Comparison of ENCODE assay signal across 13 mouse cellular contexts in genomic region chr10:93357162-93357561, GRCm38 (mm10).
"Had no signal": no experiment of that assay in that cellular context is flagged by ENCODE, and none has a peak within 500 bp of the region (broad histone marks: within the 10 kb centered on the region; RNA-seq: fewer than 3 reads in every experiment).

No protein-coding gene starts in this region.

- H3K36me3 ChIP-seq: limb, embryonic 15.5 days; liver, embryonic 12.5 days; midbrain, embryonic 15.5 days; neural tube, embryonic 13.5 days had no signal

- ATAC-seq: liver, embryonic 12.5 days; midbrain, embryonic 15.5 days had no signal

- H3K27me3 ChIP-seq: limb, embryonic 15.5 days; liver, embryonic 12.5 days; midbrain, embryonic 15.5 days; neural tube, embryonic 13.5 days had no signal

- DNase-seq: kidney, postnatal 10 days; lung, embryonic 14.5 days; lung, postnatal 10 days; right cerebral cortex, adult 18-20 months; right cerebral cortex, postnatal 25 days; thymus, postnatal 4 days had no signal

- H3K27ac ChIP-seq: limb, embryonic 15.5 days; liver, embryonic 12.5 days; macrophage; midbrain, embryonic 15.5 days; neural tube, embryonic 13.5 days; stomach, postnatal 0 days had no signal

- H3K4me3 ChIP-seq: limb, embryonic 15.5 days; liver, embryonic 12.5 days; megakaryocyte, embryonic 14.5 days; midbrain, embryonic 15.5 days; neural tube, embryonic 13.5 days had no signal

- H3K9me3 ChIP-seq: limb, embryonic 15.5 days; liver, embryonic 12.5 days; megakaryocyte, embryonic 14.5 days; midbrain, embryonic 15.5 days; neural tube, embryonic 13.5 days had no signal

- H3K4me1 ChIP-seq: liver, embryonic 12.5 days; midbrain, embryonic 15.5 days had no signal
